Mouse (Mus musculus): ENCODE measurements around the gene Plscr3. TPM values are rescaled to one million over a fixed set of nuclear protein-coding genes. Genes with fewer than 3 reads are reported as not detected.
A peak's percentile ranks its signal among the peaks of the same experiment; 100 is the strongest.
"Not testable (repeated sequence)": the region's sequence is repeated elsewhere in the genome, so short reads cannot be mapped to it uniquely, and the experiment has no call there.

The Plscr3 gene
- polyA plus RNA-seq, 1 experiment: 41.3 TPM

DNA sequence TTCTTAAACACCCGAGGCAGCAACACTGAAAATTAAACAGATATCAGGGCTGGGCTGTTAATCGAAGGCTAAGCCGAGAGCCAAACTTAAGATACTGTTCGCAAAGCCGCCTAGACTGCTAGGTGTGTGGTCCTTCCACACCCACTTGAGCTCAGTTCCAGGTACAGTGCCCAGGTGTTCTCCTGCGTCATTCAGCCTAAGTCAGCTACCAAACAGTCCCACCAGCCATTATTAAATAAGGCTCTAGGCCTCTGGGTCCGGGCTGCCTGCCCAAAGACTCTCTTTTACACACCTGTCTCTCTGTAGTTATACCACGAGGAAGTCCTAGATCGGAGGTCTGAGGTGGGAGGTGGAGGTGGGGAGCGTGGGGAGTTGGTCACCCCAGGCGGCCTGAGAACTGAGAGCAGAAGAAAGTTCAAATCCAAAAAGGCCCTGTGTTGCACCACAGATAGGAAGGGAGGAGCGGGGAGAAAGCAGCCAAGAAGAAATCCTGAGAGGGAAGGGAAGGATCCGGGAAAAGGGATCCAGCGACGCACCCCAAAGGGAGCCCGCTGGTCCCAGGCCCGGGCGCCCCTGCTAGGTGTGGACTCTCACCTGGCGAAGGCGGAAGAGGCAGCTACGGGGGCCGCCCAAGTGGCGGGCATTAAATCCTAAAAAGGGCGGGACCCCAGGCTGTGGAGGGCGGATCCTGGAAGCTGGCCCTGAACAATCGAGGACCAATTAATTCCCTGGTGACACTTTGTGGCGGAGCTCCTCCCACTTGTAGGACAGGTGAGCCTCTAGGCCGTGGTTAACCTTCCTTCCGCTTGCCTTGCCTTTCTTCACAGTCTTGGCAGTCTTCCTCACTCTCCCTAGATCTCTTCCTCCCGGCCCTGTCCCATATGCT, 12.2 kb downstream of the Plscr3 start, which contains the start of gene Tnk1:
Gene Tnk1, minus strand, starts transcription at position 618 of the 886 bp plus-strand sequence.
- no peak within 1 kb of the TSS for H3K4me3 ChIP-seq (replicated peaks)
- H3K36me3 ChIP-seq (replicated peaks; ENCODE audit: low read length): no peaks in the 10 kb centered on the region
- peaks cover 20% of the 10 kb centered on the region for H3K4me1 ChIP-seq
- peaks cover 34% of the 10 kb centered on the region for H3K27me3 ChIP-seq (replicated peaks)
- no peak for TF ChIP-seq FLI1 (IDR thresholded peaks at IDR 0.05; ENCODE audit: low read length)
- TF ChIP-seq GATA1 (IDR thresholded peaks at IDR 0.05; ENCODE audit: borderline replicate concordance, low read length): no peak
- no peaks in the 10 kb centered on the region for H3K9me3 ChIP-seq

DNA sequence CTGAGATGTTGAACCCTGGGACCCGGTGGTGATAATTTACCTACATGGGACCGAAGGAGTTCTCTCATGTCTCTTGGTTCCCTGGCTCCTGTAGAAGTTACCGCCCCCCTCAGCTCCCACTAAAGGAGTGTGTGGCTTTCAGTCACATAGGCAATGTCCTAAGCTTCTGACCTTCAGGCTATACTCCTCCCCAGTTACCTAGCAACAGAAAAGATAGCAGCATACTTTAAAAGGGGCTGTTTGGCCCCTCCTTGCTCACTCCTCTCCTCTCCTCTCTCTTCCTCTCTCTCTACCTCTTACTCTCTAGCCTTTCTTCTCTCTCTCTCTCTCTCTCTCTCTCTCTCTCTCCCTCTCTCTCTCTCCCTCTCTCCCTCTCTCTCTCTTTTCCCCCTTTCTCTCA, 17.6 kb downstream of the Plscr3 start:
- not testable (repeated sequence) for H3K9me3 ChIP-seq; H3K4me1 ChIP-seq; H3K36me3 ChIP-seq (replicated peaks; ENCODE audit: low read length); H3K4me3 ChIP-seq (replicated peaks)
- H3K27me3 ChIP-seq (replicated peaks): peaks cover 34% of the 10 kb centered on the region

DNA sequence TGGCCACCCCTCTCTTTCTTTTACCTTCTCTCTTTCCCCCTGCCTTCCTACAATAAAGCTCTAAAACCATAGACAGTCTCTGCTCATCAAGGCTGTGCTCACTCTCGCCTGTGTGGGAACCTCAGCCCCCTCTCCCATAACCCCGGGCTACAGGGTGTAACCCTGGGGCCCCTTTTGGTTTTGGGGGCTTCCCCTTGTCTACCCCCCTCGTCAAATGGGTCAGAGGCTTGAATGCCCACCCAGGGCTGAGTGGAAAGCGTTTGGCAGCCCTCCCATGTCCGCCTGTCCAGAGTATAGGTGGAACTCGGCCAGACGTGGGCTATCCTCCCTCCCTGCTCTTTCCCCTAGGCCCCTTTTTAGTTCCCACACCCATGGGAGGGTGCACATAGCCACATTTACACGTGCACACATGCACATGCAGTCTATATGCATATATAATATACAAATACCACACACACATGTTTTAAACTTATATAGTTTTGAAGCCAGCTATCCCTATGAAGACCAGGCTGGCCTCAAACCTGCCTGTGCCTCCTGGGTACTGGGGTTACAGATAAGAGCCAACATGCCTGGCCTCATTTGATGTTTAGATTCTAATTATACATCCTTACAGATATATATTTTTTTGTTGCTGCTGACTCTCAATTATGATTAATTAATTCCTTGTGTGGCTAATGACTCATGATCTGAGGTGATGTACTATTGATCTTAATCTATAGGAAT, 18.1 kb downstream of the Plscr3 start:
- Histone ChIP-seq H3K9me3 (no peaks in the 10 kb centered on the region), H3K4me3 (replicated peaks) (no peak overlapping the region)
- TF ChIP-seq FLI1 (IDR thresholded peaks at IDR 0.05; ENCODE audit: low read length): no peak
- TF ChIP-seq GATA1 (IDR thresholded peaks at IDR 0.05; ENCODE audit: borderline replicate concordance, low read length): no peak

DNA sequence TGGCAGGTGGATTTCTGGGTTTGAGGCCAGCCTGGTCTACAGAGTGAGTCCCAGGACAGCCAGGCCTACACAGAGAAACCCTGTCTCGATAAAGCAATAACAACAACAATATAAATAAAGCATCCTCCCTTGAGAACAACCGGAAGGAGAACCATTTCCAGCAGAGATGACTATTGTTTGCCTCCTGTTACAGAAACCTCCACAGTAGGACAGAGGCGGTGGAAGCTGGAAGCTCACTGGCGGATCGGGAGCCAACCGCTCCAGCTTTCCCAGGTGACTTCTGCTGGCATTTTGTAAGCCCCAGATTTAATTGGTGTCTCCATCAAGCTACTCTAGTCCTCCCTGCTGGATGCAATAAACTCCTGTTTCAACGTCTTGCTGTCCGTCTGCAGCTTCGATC, 19.4 kb downstream of the Plscr3 start:
- no peak for TF ChIP-seq FLI1 (IDR thresholded peaks at IDR 0.05; ENCODE audit: low read length)
- TF ChIP-seq GATA1 (IDR thresholded peaks at IDR 0.05; ENCODE audit: borderline replicate concordance, low read length): no peak
- no peak overlapping the region for H3K4me3 ChIP-seq (replicated peaks)

More for the DNA sequence above, 18.1 kb downstream of the Plscr3 start:
- peaks cover 31% of the 10 kb centered on the region for H3K27me3 ChIP-seq (replicated peaks)
- no peaks in the 10 kb centered on the region for H3K36me3 ChIP-seq (replicated peaks; ENCODE audit: low read length)
- H3K4me1 ChIP-seq: peaks cover 10% of the 10 kb centered on the region

DNA sequence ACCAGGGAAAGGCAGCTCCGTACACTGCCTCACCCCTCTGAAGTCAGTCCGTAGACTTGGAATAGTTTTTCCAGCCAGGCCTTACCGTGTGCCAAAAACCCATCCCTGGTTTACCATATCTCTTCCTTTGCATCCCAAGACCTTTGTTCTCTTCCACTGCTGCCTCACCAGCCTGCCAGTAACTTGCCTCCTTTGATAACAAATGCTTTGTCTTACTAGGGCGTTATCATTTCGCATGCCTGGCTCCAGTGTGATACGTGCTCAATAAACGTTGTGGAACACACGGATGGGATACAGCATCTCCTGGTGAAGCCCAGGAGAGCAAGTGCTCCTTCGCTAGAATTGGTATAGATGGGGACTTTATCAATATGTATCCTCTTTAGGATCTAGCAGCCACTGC, 21.2 kb downstream of the Plscr3 start:
- H3K9me3 ChIP-seq: no peaks in the 10 kb centered on the region
- no peak overlapping the region for H3K4me3 ChIP-seq (replicated peaks)
- no peak for TF ChIP-seq FLI1 (IDR thresholded peaks at IDR 0.05; ENCODE audit: low read length)
- TF ChIP-seq GATA1 (IDR thresholded peaks at IDR 0.05; ENCODE audit: borderline replicate concordance, low read length): no peak
- H3K4me1 ChIP-seq: peaks cover 10% of the 10 kb centered on the region
- H3K27me3 ChIP-seq (replicated peaks): peaks cover 30% of the 10 kb centered on the region
- no peaks in the 10 kb centered on the region for H3K36me3 ChIP-seq (replicated peaks; ENCODE audit: low read length)

More for the DNA sequence above, 19.4 kb downstream of the Plscr3 start:
- Histone ChIP-seq H3K4me1 (peaks cover 10% of the 10 kb centered on the region), H3K36me3 (replicated peaks; ENCODE audit: low read length) (no peaks in the 10 kb centered on the region), H3K9me3 (no peaks in the 10 kb centered on the region), H3K27me3 (replicated peaks) (peaks cover 32% of the 10 kb centered on the region)

DNA sequence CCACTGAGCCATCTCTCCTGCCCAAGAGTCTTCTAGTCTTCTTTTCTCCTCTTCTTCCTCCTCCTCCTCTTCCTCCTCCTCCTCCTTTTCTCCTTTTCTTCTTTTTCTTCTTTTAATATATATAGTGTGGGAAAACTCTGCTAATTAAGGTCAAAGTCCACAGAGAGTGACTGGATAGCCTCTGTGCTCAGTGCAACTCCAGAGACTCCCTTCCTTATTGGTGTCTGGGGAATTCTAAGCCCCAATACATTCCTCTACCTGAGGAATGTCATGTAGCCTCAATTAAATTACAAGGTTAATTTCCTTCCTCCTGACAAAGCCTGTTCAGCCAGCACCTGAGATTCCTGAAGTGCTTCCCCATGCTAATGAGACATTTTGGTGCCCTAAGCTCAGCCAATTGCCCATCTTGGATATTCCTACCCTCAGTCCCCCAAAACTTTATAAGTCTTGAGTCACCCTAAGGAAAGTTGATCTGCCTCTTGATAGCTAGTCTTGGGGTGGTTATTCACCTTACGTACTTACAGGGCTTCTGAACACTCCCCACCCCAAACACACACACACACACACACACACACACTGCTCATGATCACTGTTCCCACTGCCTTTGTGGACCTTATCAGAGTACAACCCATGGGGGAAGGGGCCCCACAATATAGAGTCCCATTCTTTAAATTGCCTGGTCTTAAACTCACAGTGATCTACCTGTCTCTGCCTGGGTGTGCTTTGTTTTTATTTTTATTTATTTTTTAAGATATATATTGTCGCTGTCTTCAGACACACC, 24.3 kb downstream of the Plscr3 start:
- peaks cover 8% of the 10 kb centered on the region for H3K4me1 ChIP-seq

DNA sequence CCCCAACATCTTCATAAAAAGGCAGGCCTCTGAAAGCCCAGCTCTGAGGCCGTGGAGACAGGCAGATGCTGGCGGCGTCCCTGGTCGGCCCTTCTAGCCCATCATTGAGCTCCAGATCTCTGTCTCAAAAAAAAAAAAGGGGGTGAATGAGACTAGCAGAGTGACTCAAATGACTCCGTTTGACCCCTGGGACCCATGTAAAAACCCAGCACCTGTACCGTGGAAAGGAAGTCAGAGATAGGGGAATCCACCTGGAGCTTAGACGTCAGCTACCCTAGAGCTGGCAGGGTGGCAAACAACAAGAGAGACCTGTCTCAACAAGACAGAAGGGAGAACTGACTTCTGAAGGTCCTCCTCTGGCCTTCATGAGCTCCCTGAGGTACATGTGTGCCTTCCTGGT, 25.6 kb downstream of the Plscr3 start:
- no peaks in the 10 kb centered on the region for H3K9me3 ChIP-seq
- H3K4me1 ChIP-seq: peaks cover 22% of the 10 kb centered on the region
- H3K36me3 ChIP-seq (replicated peaks; ENCODE audit: low read length): no peaks in the 10 kb centered on the region
- H3K4me3 ChIP-seq (replicated peaks): no peak overlapping the region
- TF ChIP-seq GATA1 (IDR thresholded peaks at IDR 0.05; ENCODE audit: borderline replicate concordance, low read length) (no peak), FLI1 (IDR thresholded peaks at IDR 0.05; ENCODE audit: low read length) (no peak)
- peaks cover 24% of the 10 kb centered on the region for H3K27me3 ChIP-seq (replicated peaks)

More for the DNA sequence above, 24.3 kb downstream of the Plscr3 start:
- no peaks in the 10 kb centered on the region for H3K9me3 ChIP-seq
- TF ChIP-seq FLI1 (IDR thresholded peaks at IDR 0.05; ENCODE audit: low read length) (no peak), GATA1 (IDR thresholded peaks at IDR 0.05; ENCODE audit: borderline replicate concordance, low read length) (no peak)
- H3K36me3 ChIP-seq (replicated peaks; ENCODE audit: low read length): no peaks in the 10 kb centered on the region
- H3K4me3 ChIP-seq (replicated peaks): no peak overlapping the region
- peaks cover 30% of the 10 kb centered on the region for H3K27me3 ChIP-seq (replicated peaks)

DNA sequence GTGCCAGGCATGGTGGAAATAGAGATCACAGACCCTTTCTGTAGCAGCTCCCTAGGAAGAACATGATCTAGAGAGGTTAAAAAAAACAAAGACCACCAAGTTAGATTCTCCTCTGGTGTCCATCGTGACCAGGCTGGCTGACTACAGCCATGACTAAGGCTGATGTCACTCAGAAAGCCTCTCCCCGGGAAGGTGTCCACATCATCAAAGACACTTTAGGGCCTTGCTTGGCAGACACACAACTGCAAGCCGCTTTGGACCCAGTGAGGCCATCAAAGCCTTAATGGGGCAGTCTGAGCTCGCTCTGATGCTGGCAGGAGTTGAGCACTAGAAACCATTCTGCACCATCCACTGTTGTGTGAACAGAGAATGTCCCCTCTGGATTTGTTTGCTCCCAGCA, 26.3 kb downstream of the Plscr3 start:
- Histone ChIP-seq H3K36me3 (replicated peaks; ENCODE audit: low read length) (no peaks in the 10 kb centered on the region), H3K9me3 (no peaks in the 10 kb centered on the region), H3K4me1 (peaks cover 23% of the 10 kb centered on the region), H3K4me3 (replicated peaks) (no peak overlapping the region), H3K27me3 (replicated peaks) (peaks cover 18% of the 10 kb centered on the region)
- TF ChIP-seq GATA1 (IDR thresholded peaks at IDR 0.05; ENCODE audit: borderline replicate concordance, low read length) (no peak), FLI1 (IDR thresholded peaks at IDR 0.05; ENCODE audit: low read length) (no peak)

DNA sequence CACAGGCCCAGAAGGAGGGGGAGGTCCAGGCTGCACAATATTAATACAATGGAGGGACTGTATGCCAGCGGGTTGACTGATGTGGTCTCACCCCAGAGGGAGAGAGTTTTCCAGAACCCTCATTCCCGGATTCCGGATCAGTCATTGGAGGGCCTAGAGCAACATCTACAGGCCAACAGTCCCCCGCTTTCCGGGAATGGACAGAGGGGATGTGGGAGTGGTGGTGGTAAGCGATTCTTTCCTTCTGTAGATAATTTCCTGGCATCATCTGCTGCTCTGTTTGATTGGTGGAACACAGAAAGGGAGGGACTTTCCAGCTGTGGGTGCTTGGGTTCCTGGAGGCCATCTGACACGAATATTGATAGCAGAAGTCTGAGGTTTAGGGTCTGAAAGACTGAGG, 30.0 kb downstream of the Plscr3 start:
- Histone ChIP-seq H3K27me3 (replicated peaks) (peaks cover 6% of the 10 kb centered on the region), H3K4me1 (peaks cover 60% of the 10 kb centered on the region), H3K9me3 (no peaks in the 10 kb centered on the region), H3K4me3 (replicated peaks) (peak overlapping the region; percentile 42), H3K36me3 (replicated peaks; ENCODE audit: low read length) (peaks cover 2% of the 10 kb centered on the region)
- TF ChIP-seq FLI1 (IDR thresholded peaks at IDR 0.05; ENCODE audit: low read length) (no peak), GATA1 (IDR thresholded peaks at IDR 0.05; ENCODE audit: borderline replicate concordance, low read length) (no peak)
